Mouse (Mus musculus) lung, embryonic 14.5 days (tissue): Measurements from ENCODE around the gene Gprc5a. TPM values are rescaled to one million over a fixed set of nuclear protein-coding genes. Genes with fewer than 3 reads are reported as not detected.

Experiments used
- ATAC-seq: fragments of 200-750 bp; cut with Nextera tagmentation; 2 replicates; pipeline ENCODE4 v1.8.0; 2017; ENCODE audit warnings: mild to moderate bottlenecking, moderate TSS enrichment, moderate library complexity; ENCODE audit not compliant: insufficient read depth
- DNase-seq: peaks from one replicate; pipeline ENCODE4 v3.0.0-alpha.2; 2015
- H3K27ac ChIP-seq: fragments of 300-500 bp; sonication (generic); 2 replicates; pipeline ENCODE4 v1.5.1; 2014; ENCODE audit warnings: low read depth, mild to moderate bottlenecking, moderate library complexity
- H3K27me3 ChIP-seq: fragments of 300-500 bp; sonication (generic); 2 replicates; pipeline ENCODE4 v1.6.1; 2014; ENCODE audit warnings: low read length, control low read depth; ENCODE audit not compliant: insufficient read depth
- H3K36me3 ChIP-seq: fragments of 300-500 bp; sonication (generic); 2 replicates; pipeline ENCODE4 v1.6.1; 2014; ENCODE audit warnings: control low read depth; ENCODE audit not compliant: insufficient read depth
- H3K4me1 ChIP-seq: fragments of 300-500 bp; sonication (generic); 2 replicates; pipeline ENCODE4 v1.6.1; 2014; ENCODE audit warnings: antibody characterized with exemption, control low read depth; ENCODE audit not compliant: insufficient read depth
- H3K4me2 ChIP-seq: fragments of 300-500 bp; sonication (generic); 2 replicates; pipeline ENCODE4 v1.6.1; 2014; ENCODE audit warnings: mild to moderate bottlenecking
- H3K4me3 ChIP-seq: fragments of 300-500 bp; sonication (generic); 2 replicates; pipeline ENCODE4 v1.5.1; 2014; ENCODE audit warnings: low read depth, low read length
- H3K9ac ChIP-seq: fragments of 300-500 bp; sonication (generic); 2 replicates; pipeline ENCODE4 v1.6.1; 2014
- H3K9me3 ChIP-seq: fragments of 300-500 bp; sonication (generic); 2 replicates; pipeline ENCODE4 v1.6.1; 2016; ENCODE audit warnings: low read depth, low read length, control low read depth
- CTCF ChIP-seq: IDR thresholded peaks from 2 replicates; pipeline ENCODE4 v1.5.1; 2016; ENCODE audit warnings: antibody characterized with exemption, low read depth
- WGBS: fragments of 180-500 bp; shearing (Covaris S2); extraction: QIAGEN DNeasy Blood & Tissue Kit; methylation state at CpG from one replicate; pipeline ENCODE4 v1.1.7; 2014; 5-methylcytosine and 5-hydroxymethylcytosine counted together
- polyA plus RNA-seq: library from polyadenylated mRNA; unstranded; fragments of >200 nt; fragmentation: Nextera tagmentation; extraction: Ambion mirVana; gene quantifications from 2 replicates; pipeline ENCODE4 v1.2.1, GENCODE M21; 2014

Gprc5a gene
- polyA plus RNA-seq, 1 experiment from 2014 or later: 42.5 TPM

GRCm38 (mm10) chr6:135026755-135027154, 38.7 kb upstream of the Gprc5a start:
- H3K4me1 ChIP-seq: no peaks in the 10 kb centered on the region
- ATAC-seq: no peak
- no peaks in the 10 kb centered on the region for H3K27me3 ChIP-seq
- no peak overlapping the region for H3K27ac ChIP-seq
- no peak for TF ChIP-seq CTCF
- H3K4me3 ChIP-seq: no peak overlapping the region
- no peak overlapping the region for H3K4me2 ChIP-seq
- H3K9ac ChIP-seq: no peak overlapping the region
- WGBS: 69% methylated on average over 2 of the region's 2 CpGs
- DNase-seq: no peak
- no peaks in the 10 kb centered on the region for H3K9me3 ChIP-seq
- peaks cover 26% of the 10 kb centered on the region for H3K36me3 ChIP-seq

DNA sequence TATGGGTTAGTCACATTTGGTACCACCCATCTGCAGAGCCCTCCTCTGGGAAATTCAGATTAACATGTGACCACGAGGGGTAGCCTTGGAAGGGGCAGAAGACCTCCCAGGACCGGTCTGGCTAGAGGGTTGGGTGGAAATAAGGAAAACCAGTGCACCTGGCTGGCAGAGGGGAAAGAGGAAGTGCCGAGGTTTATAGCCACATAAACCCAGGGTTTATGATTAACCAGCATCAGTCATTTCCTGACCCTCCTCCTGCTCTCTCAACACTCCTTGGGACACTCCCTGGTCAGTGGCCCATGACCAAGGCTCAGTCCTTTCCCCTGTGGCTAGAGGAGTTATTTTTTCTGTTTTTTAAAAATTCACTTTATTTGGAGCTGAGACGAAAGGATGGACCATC, 36.2 kb upstream of the Gprc5a start:
- Histone ChIP-seq H3K9ac (no peak overlapping the region), H3K27ac (no peak overlapping the region), H3K36me3 (peaks cover 3% of the 10 kb centered on the region; the same call in 1 of the 2 replicates), H3K27me3 (no peaks in the 10 kb centered on the region), H3K4me1 (no peaks in the 10 kb centered on the region), H3K9me3 (no peaks in the 10 kb centered on the region), H3K4me3 (no peak overlapping the region), H3K4me2 (no peak overlapping the region)
- 54% methylated on average over 4 of the region's 4 CpGs for WGBS
- TF ChIP-seq CTCF: no peak
- no peak for ATAC-seq
- no peak for DNase-seq

- WGBS: 65% methylated on average over 3 of the region's 3 CpGs
- Histone ChIP-seq H3K9me3 (no peaks in the 10 kb centered on the region), H3K4me1 (no peaks in the 10 kb centered on the region), H3K4me3 (no peak overlapping the region), H3K27ac (no peak overlapping the region), H3K4me2 (no peak overlapping the region), H3K36me3 (no peaks in the 10 kb centered on the region), H3K27me3 (peaks cover 5% of the 10 kb centered on the region; the same call in 1 of the 2 replicates), H3K9ac (no peak overlapping the region)
- no peak for TF ChIP-seq CTCF
- DNase-seq (no peak), ATAC-seq (no peak)
These were observed 26.8 kb upstream of the Gprc5a start for GRCm38 (mm10) chr6:135038674-135039073.

DNA sequence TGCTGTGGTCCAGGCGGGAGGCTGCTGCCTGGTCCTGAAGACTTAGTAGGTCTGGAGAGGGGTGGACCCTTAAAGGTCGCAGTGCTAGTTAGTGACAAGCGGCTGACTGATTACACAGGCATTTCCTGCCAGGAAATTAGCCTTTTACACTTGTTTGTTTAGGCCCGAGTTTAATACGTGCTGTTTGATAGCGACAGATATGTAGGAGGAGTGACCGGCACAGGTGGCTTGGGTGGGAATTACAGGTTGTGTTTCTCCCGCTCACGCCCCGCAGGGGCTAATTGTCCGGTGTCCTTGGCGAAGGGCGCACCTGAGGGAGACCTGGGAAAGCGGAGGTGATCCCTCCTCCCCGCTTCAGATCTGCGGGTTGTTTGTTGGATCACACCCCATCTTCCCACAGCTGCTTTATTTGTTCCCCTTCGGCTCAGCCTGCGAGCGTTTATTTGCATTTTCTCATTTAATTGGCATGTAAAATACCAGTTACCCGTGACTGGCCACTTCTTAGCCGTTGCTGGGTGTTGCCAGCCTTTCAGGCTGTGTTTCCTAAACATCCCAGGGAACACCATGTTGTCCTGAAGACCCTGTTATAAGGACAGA, 25.1 kb upstream of the Gprc5a start:
- Histone ChIP-seq H3K27me3 (peaks cover 5% of the 10 kb centered on the region; the same call in 1 of the 2 replicates), H3K4me3 (peak overlapping the region; percentile 17; the same call in 1 of the 2 replicates), H3K4me1 (no peaks in the 10 kb centered on the region), H3K36me3 (no peaks in the 10 kb centered on the region), H3K4me2 (peak overlapping the region; percentile 37), H3K27ac (no peak overlapping the region), H3K9me3 (no peaks in the 10 kb centered on the region), H3K9ac (no peak overlapping the region)
- no peak for TF ChIP-seq CTCF
- DNase-seq (peak; percentile 34), ATAC-seq (peak; percentile 54; the same call in 1 of the 2 replicates)
- WGBS: 4% methylated on average over 21 of the region's 21 CpGs

GRCm38 (mm10) chr6:135041930-135042329, 23.5 kb upstream of the Gprc5a start:
- Histone ChIP-seq H3K4me2 (no peak overlapping the region), H3K27ac (no peak overlapping the region), H3K36me3 (no peaks in the 10 kb centered on the region), H3K9me3 (no peaks in the 10 kb centered on the region), H3K4me1 (no peaks in the 10 kb centered on the region), H3K9ac (no peak overlapping the region), H3K4me3 (no peak overlapping the region), H3K27me3 (peaks cover 5% of the 10 kb centered on the region; the same call in 1 of the 2 replicates)
- DNase-seq (no peak), ATAC-seq (no peak)
- 76% methylated on average over 3 of the region's 3 CpGs for WGBS
- no peak for TF ChIP-seq CTCF

DNA sequence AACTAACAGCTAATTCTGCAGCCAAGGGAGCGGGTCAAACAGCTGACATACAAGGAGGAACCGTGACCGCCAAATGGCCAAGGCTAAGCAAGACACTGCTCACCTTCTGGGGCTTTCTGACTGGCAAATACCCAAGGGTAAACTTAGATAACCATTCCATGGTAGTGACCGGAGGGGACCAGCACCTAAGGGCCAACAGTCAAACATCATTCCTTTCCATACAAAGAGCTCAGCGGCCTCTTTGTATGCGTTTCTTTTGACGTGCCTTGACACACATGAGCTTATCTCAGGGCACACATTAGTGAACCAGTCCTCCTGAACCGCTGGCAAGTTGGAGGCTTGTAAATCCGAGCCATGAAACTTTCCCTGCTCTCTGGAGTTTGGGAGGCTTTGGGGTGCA, 18.2 kb upstream of the Gprc5a start:
- DNase-seq (no peak), ATAC-seq (no peak)
- no peak for TF ChIP-seq CTCF
- H3K36me3 ChIP-seq: no peaks in the 10 kb centered on the region
- H3K27ac ChIP-seq: no peak overlapping the region
- H3K27me3 ChIP-seq: no peaks in the 10 kb centered on the region
- H3K9ac ChIP-seq: no peak overlapping the region
- H3K4me3 ChIP-seq: no peak overlapping the region
- no peaks in the 10 kb centered on the region for H3K9me3 ChIP-seq
- H3K4me1 ChIP-seq: no peaks in the 10 kb centered on the region
- no peak overlapping the region for H3K4me2 ChIP-seq
- WGBS: 56% methylated on average over 9 of the region's 9 CpGs

GRCm38 (mm10) chr6:135048509-135048908, 16.9 kb upstream of the Gprc5a start:
- 70% methylated on average over 6 of the region's 6 CpGs for WGBS

More at GRCm38 (mm10) chr6:135048509-135048908, 16.9 kb upstream of the Gprc5a start:
- Histone ChIP-seq H3K4me2 (no peak overlapping the region), H3K27ac (no peak overlapping the region), H3K9ac (no peak overlapping the region), H3K27me3 (no peaks in the 10 kb centered on the region), H3K4me3 (no peak overlapping the region), H3K4me1 (no peaks in the 10 kb centered on the region), H3K9me3 (no peaks in the 10 kb centered on the region), H3K36me3 (no peaks in the 10 kb centered on the region)
- ATAC-seq: peak; percentile 52; the same call in 1 of the 2 replicates
- no peak for TF ChIP-seq CTCF
- no peak for DNase-seq
